Mouse (Mus musculus) hindlimb bud, embryonic 11.5 days (tissue): ENCODE data around the gene Dis3.
A peak's percentile ranks its signal among the peaks of the same experiment; 100 is the strongest.
"Not testable (repeated sequence)": the region's sequence is repeated elsewhere in the genome, so short reads cannot be mapped to it uniquely, and the experiment has no call there.

Experiments
- DNase-seq: peaks from one replicate; pipeline ENCODE4 v3.0.0-alpha.2; 2012; ENCODE audit warnings: low read depth, low spot score; ENCODE audit errors: extremely low spot score

Gene Dis3

GRCm38 (mm10) chr14:99071146-99071545, 28.4 kb downstream of the Dis3 start:
- no peak for DNase-seq

GRCm38 (mm10) chr14:99063091-99063490, 36.5 kb downstream of the Dis3 start:
- DNase-seq = no peak

GRCm38 (mm10) chr14:99060616-99061015, 39.0 kb downstream of the Dis3 start:
- no peak for DNase-seq

GRCm38 (mm10) chr14:99058959-99059586, 40.5 kb downstream of the Dis3 start:
- no peak for DNase-seq

GRCm38 (mm10) chr14:99046782-99047181, 52.8 kb downstream of the Dis3 start:
- no peak for DNase-seq

GRCm38 (mm10) chr14:99046031-99046781, 53.4 kb downstream of the Dis3 start, which contains the start of the genes Mzt1 and Bora:
Mzt1 (minus strand) TSS chr14:99046134.
Bora (plus strand) TSS chr14:99046222.
- DNase-seq = peak; percentile 61

GRCm38 (mm10) chr14:99045378-99046030, 54.1 kb downstream of the Dis3 start:
- no peak for DNase-seq

- DNase-seq = no peak
These were observed 54.9 kb downstream of the Dis3 start for GRCm38 (mm10) chr14:99044718-99045117.

- no peak for DNase-seq
These were observed 55.5 kb downstream of the Dis3 start for GRCm38 (mm10) chr14:99044096-99044495.

- DNase-seq = no peak
These were observed 56.1 kb downstream of the Dis3 start for GRCm38 (mm10) chr14:99043499-99043898.

- DNase-seq = no peak
These were observed 58.2 kb downstream of the Dis3 start for GRCm38 (mm10) chr14:99041416-99041815.

- DNase-seq = not testable (repeated sequence)
These were observed 60.3 kb downstream of the Dis3 start for GRCm38 (mm10) chr14:99039308-99039707.

GRCm38 (mm10) chr14:99037703-99038102, 61.9 kb downstream of the Dis3 start:
- DNase-seq = no peak

GRCm38 (mm10) chr14:99036039-99036438, 63.5 kb downstream of the Dis3 start:
- DNase-seq = no peak

GRCm38 (mm10) chr14:99034851-99035250, 64.7 kb downstream of the Dis3 start:
- DNase-seq = not testable (repeated sequence)

- DNase-seq = no peak
These were observed 67.0 kb downstream of the Dis3 start for GRCm38 (mm10) chr14:99032596-99032995.

- DNase-seq = no peak
These were observed 68.2 kb downstream of the Dis3 start for GRCm38 (mm10) chr14:99031337-99031873.

- DNase-seq = no peak
These were observed 69.6 kb downstream of the Dis3 start for GRCm38 (mm10) chr14:99029987-99030386.
